Mouse (Mus musculus) cerebellum, adult 2 months (tissue): ENCODE results near the gene Sik3.

Experiments used
- CTCF ChIP-seq: fragments of 200-500 bp; IDR thresholded peaks from 2 replicates; pipeline ENCODE4 v1.5.1; 2011; ENCODE audit warnings: low read depth, mild to moderate bottlenecking, control low read depth, low read length, moderate library complexity, borderline replicate concordance; ENCODE audit not compliant: insufficient read depth
- POLR2A ChIP-seq: fragments of 200-500 bp; IDR thresholded peaks from 2 replicates; pipeline ENCODE4 v1.6.1; 2011; ENCODE audit warnings: low read length, control low read depth, borderline replicate concordance; ENCODE audit not compliant: insufficient read depth

DNA sequence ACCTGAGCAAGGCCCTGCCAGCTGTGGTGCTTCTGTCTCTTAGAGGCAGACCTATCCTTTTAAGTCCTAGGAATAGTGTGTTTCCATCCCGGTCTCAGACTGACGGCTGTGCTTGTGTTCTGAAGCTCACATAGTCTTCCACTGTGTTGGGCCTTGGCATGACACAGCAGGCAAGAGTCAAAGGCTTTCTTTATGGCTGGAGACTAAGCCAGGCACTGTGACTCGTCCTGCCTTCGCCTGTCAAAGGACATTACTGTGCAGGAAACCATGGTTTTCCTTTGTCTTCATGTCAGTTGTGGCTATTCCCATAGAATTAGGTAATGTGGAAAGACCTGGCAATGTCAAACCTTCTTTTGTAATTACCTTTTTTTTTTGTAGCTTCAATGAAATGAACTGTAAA is 144.1 kb downstream of the Sik3 start:
- TF ChIP-seq CTCF, result no peak
- TF ChIP-seq POLR2A, result no peak
